Mouse (Mus musculus): ENCODE measurements around the gene Hspg2. TPM values are rescaled to one million over a fixed set of nuclear protein-coding genes. Genes with fewer than 3 reads are reported as not detected.

Gene Hspg2
- total and polyA plus RNA-seq, 3 experiments, result 1.3 to 14.0 (median 5.5) TPM

- peaks cover 23 to 64% of the 10 kb centered on the region in 2 experiments for H3K4me1 ChIP-seq (ENCODE audit: control insufficient read depth in 1 of 2, insufficient read depth in 2 of 2)
- no peak overlapping the region for H3K4me3 ChIP-seq (replicated peaks in 1 of 3; ENCODE audit: low read depth in 2 of 3, low read length in 2 of 3, poor library complexity in 1 of 3)
- no peak overlapping the region for H3K27ac ChIP-seq (ENCODE audit: insufficient read depth, low read depth)
- no peaks in the 10 kb centered on the region for H3K36me3 ChIP-seq (replicated peaks in 1 of 2; ENCODE audit: control insufficient read depth in 1 of 2, insufficient read depth in 1 of 2, low read length in 1 of 2)
- no peaks in the 10 kb centered on the region for H3K79me2 ChIP-seq (replicated peaks; ENCODE audit: control insufficient read depth, extremely low read depth, insufficient read depth, poor library complexity, severe bottlenecking)
- H3K9ac ChIP-seq (ENCODE audit: insufficient read depth, low read depth), result no peak overlapping the region
- peak overlapping the region; percentile 22; the same call in 1 of the 2 replicates for H3K4me2 ChIP-seq (ENCODE audit: insufficient read depth, low read depth, poor library complexity, severe bottlenecking)
- no peaks in the 10 kb centered on the region for H3K9me3 ChIP-seq (replicated peaks; ENCODE audit: low read length)
- dilution Hi-C loops (cut with MboI; ENCODE audit: extremely low pct_ligation_motif_present, extremely low pct_unique_long_range_greater_than_20kb, low sequenced_read_pairs), result no loop called here
- no peaks in the 10 kb centered on the region for H3K27me3 ChIP-seq (replicated peaks)
- in situ Hi-C loops (cut with MboI; ENCODE audit: low pct_ligation_motif_present, low pct_unique_long_range_greater_than_20kb, low sequenced_read_pairs), result no loop called here
- DNase-seq (ENCODE audit: extremely low read depth), result no peak
- no peak for TF ChIP-seq TBP (conservative IDR thresholded peaks at IDR 0.05; ENCODE audit: low read depth, low read length)
- no peak for TF ChIP-seq CHD2 (IDR thresholded peaks at IDR 0.05; ENCODE audit: low read length)
- TF ChIP-seq MAFK (IDR thresholded peaks at IDR 0.05; ENCODE audit: insufficient replicate concordance, low read length), result no peak
- peak; percentile 38; the same call in 1 of the 2 replicates for TF ChIP-seq MEF2A (IDR thresholded peaks at IDR 0.05; ENCODE audit: borderline replicate concordance, low read depth, low read length)
- no peak for TF ChIP-seq USF2 (conservative IDR thresholded peaks at IDR 0.05; ENCODE audit: low read depth, low read length)
- no peak for TF ChIP-seq GABPA (IDR thresholded peaks at IDR 0.05; ENCODE audit: insufficient replicate concordance, low read depth, low read length)
- no peak for TF ChIP-seq NRF1 (IDR thresholded peaks at IDR 0.05; ENCODE audit: low read depth, low read length)
- TF ChIP-seq MAX (IDR thresholded peaks at IDR 0.05; ENCODE audit: low read length), result no peak
- no peak for TF ChIP-seq CHD1 (IDR thresholded peaks at IDR 0.05; ENCODE audit: low read depth, low read length)
- no peak for TF ChIP-seq USF1 (IDR thresholded peaks at IDR 0.05; ENCODE audit: low read depth, low read length)
- TF ChIP-seq CTCF (conservative IDR thresholded peaks at IDR 0.05 in 1 of 2, IDR thresholded peaks at IDR 0.05 in 1 of 2; ENCODE audit: low read depth in 2 of 2, low read length in 2 of 2), result 0 out of 4 replicates have a peak, but pooled peaks of 1 of the 2 experiments have one; percentile 4
- TF ChIP-seq ETS1 (conservative IDR thresholded peaks at IDR 0.05; ENCODE audit: low read depth, low read length), result no peak
These were observed 20.2 kb downstream of the Hspg2 start for GRCm38 (mm10) chr4:137488571-137489303.

DNA sequence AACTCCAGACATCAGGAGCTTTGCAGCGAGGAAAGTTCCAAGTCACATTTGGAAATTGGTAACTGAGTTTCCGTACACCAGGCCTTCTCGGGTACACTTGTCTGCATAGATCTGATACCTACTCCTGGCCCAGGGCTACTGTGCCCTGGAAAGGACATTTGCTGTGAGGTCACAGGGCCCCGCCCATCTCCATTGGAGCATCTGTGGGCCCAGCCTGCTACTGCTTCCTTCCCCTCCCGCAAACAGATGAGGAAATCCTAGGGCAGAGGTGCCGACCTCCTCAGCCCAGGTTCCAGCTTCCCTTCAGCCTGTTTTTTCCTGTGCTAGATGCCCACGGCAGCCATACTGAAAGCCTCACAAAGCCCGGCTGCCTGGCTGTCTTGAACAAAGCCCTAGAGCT, 21.4 kb downstream of the Hspg2 start:
- no peak for TF ChIP-seq USF1 (IDR thresholded peaks at IDR 0.05; ENCODE audit: low read depth, low read length)
- TF ChIP-seq MAFK (IDR thresholded peaks at IDR 0.05; ENCODE audit: insufficient replicate concordance, low read length), result no peak
- no peak for TF ChIP-seq NRF1 (IDR thresholded peaks at IDR 0.05; ENCODE audit: low read depth, low read length)
- TF ChIP-seq JUND (conservative IDR thresholded peaks at IDR 0.05; ENCODE audit: low read depth, low read length), result no peak
- TF ChIP-seq MAZ (IDR thresholded peaks at IDR 0.05; ENCODE audit: low read depth, low read length), result no peak
- TF ChIP-seq TBP (conservative IDR thresholded peaks at IDR 0.05; ENCODE audit: low read depth, low read length), result no peak
- TF ChIP-seq IRF4 (IDR thresholded peaks at IDR 0.05; ENCODE audit: low read depth, low read length), result no peak
- no peak for TF ChIP-seq GABPA (IDR thresholded peaks at IDR 0.05; ENCODE audit: insufficient replicate concordance, low read depth, low read length)
- no peak for TF ChIP-seq NELFE (IDR thresholded peaks at IDR 0.05; ENCODE audit: low read depth, low read length)
- no peak for TF ChIP-seq MXI1 (IDR thresholded peaks at IDR 0.05; ENCODE audit: low read depth, low read length)
- H3K36me3 ChIP-seq (replicated peaks in 1 of 2; ENCODE audit: control insufficient read depth in 1 of 2, insufficient read depth in 1 of 2, low read length in 1 of 2), result no peaks in the 10 kb centered on the region
- dilution Hi-C loops (cut with MboI; ENCODE audit: extremely low pct_ligation_motif_present, extremely low pct_unique_long_range_greater_than_20kb, low sequenced_read_pairs) (no loop called here), in situ Hi-C loops (cut with MboI; ENCODE audit: low pct_ligation_motif_present, low pct_unique_long_range_greater_than_20kb, low sequenced_read_pairs) (no loop called here)
- H3K9ac ChIP-seq (ENCODE audit: insufficient read depth, low read depth), result no peak overlapping the region
- peaks cover 33 to 77% of the 10 kb centered on the region in 2 experiments for H3K4me1 ChIP-seq (ENCODE audit: control insufficient read depth in 1 of 2, insufficient read depth in 2 of 2)
- no peak overlapping the region for H3K4me3 ChIP-seq (replicated peaks in 1 of 3; ENCODE audit: low read depth in 2 of 3, low read length in 2 of 3, poor library complexity in 1 of 3)
- H3K27me3 ChIP-seq (replicated peaks), result no peaks in the 10 kb centered on the region
- no peak for DNase-seq (ENCODE audit: extremely low read depth)
- no peak overlapping the region for H3K27ac ChIP-seq (ENCODE audit: insufficient read depth, low read depth)
- no peaks in the 10 kb centered on the region for H3K9me3 ChIP-seq (replicated peaks; ENCODE audit: low read length)
- H3K79me2 ChIP-seq (replicated peaks; ENCODE audit: control insufficient read depth, extremely low read depth, insufficient read depth, poor library complexity, severe bottlenecking), result no peaks in the 10 kb centered on the region
- H3K4me2 ChIP-seq (ENCODE audit: insufficient read depth, low read depth, poor library complexity, severe bottlenecking), result no peak overlapping the region

Measured in CH12.LX (cell line).